Mouse (Mus musculus) C2C12 (cell line): ENCODE results near the gene Nectin1. TPM values are rescaled to one million over a fixed set of nuclear protein-coding genes. Genes with fewer than 3 reads are reported as not detected.

Experiments
- H3K27me3 ChIP-seq: one replicate; pipeline ENCODE4 v1.6.1; 2011; ENCODE audit not compliant: control insufficient read depth, insufficient read depth, insufficient read length
- H3K36me3 ChIP-seq: one replicate; pipeline ENCODE4 v1.6.1; 2011; ENCODE audit not compliant: control insufficient read depth, insufficient read depth
- H3K4me3 ChIP-seq: one replicate; pipeline ENCODE4 v1.5.1; 2011; ENCODE audit warnings: mild to moderate bottlenecking, control low read depth; ENCODE audit not compliant: poor library complexity, insufficient read depth, severe bottlenecking
- H3K79me2 ChIP-seq: one replicate; pipeline ENCODE4 v1.6.1; 2011; ENCODE audit not compliant: control insufficient read depth, insufficient read depth
- H3K79me3 ChIP-seq: one replicate; pipeline ENCODE4 v1.6.1; 2011; ENCODE audit warnings: low read depth, control low read depth
- H3ac ChIP-seq: one replicate; pipeline ENCODE3; 2011; ENCODE audit warnings: low read depth; ENCODE audit not compliant: control insufficient read depth, insufficient read length
- CEBPB ChIP-seq: IDR thresholded peaks from one replicate; pipeline ENCODE4 v1.6.1; 2011; ENCODE audit warnings: low read depth, mild to moderate bottlenecking, control low read depth, moderate library complexity
- CTCF ChIP-seq: IDR thresholded peaks from one replicate; pipeline ENCODE4 v1.5.1; 2011; ENCODE audit not compliant: control insufficient read depth, insufficient read depth, insufficient read length
- FOSL1 ChIP-seq: IDR thresholded peaks from one replicate; pipeline ENCODE4 v1.8.0; 2011; ENCODE audit warnings: mild to moderate bottlenecking, low read length; ENCODE audit not compliant: poor library complexity, insufficient read depth, severe bottlenecking
- MAX ChIP-seq: IDR thresholded peaks from one replicate; pipeline ENCODE4 v1.6.1; 2011; ENCODE audit warnings: mild to moderate bottlenecking, control low read depth
- MYOD1 ChIP-seq: IDR thresholded peaks from one replicate; pipeline ENCODE4 v1.6.1; 2011; ENCODE audit warnings: low read depth; ENCODE audit not compliant: control insufficient read depth, insufficient read length
- MYOG ChIP-seq: IDR thresholded peaks from one replicate; pipeline ENCODE4 v1.6.1; 2011; ENCODE audit not compliant: control insufficient read depth, insufficient read length; ENCODE audit errors: extremely low read depth
- USF1 ChIP-seq: IDR thresholded peaks from one replicate; pipeline ENCODE4 v1.6.1; 2011; ENCODE audit warnings: low read depth, mild to moderate bottlenecking, control low read depth, moderate library complexity
- polyA plus RNA-seq: library from polyadenylated mRNA; unstranded; fragments of >200 nt; fragmentation: generic; extraction: Trizol; gene quantifications from one replicate; pipeline ENCODE4 v1.2.1, GENCODE M21; 2012; ENCODE audit warnings: missing spikeins

Gene Nectin1
- polyA plus RNA-seq, 1 experiment: 3.0 TPM

- Histone ChIP-seq H3ac (no peak overlapping the region), H3K4me3 (no peak overlapping the region), H3K79me3 (no peaks in the 10 kb centered on the region), H3K79me2 (no peaks in the 10 kb centered on the region), H3K27me3 (peaks cover 5% of the 10 kb centered on the region), H3K36me3 (no peaks in the 10 kb centered on the region)
- TF ChIP-seq CEBPB (no peak), CTCF (no peak), MAX (no peak), FOSL1 (no peak), MYOG (no peak), USF1 (no peak), MYOD1 (no peak)
Measured at GRCm38 (mm10) chr9:43734952-43735351, 8.8 kb upstream of the Nectin1 start.

DNA sequence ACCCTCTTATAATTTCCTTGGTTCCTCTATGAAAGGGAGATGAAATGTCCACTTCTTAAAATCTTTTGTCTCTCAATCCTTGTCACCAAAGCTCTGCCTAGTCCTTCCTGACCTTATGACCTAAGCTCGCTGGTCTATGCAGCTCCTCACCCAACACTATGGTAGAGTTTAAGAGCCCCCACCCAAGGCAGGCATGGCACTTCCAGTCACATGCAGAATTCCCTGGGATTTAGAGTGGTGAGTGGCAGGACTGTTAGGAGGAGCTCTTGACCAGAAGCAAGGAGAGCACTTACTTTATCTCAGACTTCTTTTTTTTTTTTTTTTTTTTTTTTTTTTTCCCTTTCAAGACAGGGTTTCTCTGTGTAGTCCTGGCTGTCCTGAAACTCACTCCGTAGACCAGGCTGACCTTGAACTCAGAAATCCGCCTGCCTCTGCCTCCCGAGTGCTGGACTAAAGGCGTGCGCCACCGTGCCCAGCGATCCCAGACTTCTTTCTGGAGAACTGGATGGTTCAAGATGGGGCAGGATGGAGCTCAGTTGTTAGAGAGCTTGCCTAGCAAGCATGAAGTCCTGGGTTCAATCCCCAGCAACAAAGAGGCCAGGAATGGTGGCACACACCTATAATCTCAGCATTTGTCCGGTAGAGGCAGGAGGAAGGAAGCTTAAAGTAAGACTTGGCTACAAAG is 7.6 kb upstream of the Nectin1 start:
- no peak overlapping the region for H3ac ChIP-seq
- TF ChIP-seq MYOD1: no peak
- TF ChIP-seq CTCF: no peak
- no peak for TF ChIP-seq CEBPB
- TF ChIP-seq MAX: no peak
- TF ChIP-seq USF1: no peak
- TF ChIP-seq FOSL1: no peak
- TF ChIP-seq MYOG: no peak

GRCm38 (mm10) chr9:43737331-43737730 is 6.5 kb upstream of the Nectin1 start:
- Histone ChIP-seq H3K79me3 (no peaks in the 10 kb centered on the region), H3K79me2 (no peaks in the 10 kb centered on the region), H3K4me3 (no peak overlapping the region), H3ac (no peak overlapping the region), H3K36me3 (no peaks in the 10 kb centered on the region), H3K27me3 (no peaks in the 10 kb centered on the region)
- TF ChIP-seq MYOG (no peak), MYOD1 (peak; percentile 23)

More for the DNA sequence above, 7.6 kb upstream of the Nectin1 start:
- Histone ChIP-seq H3K36me3 (no peaks in the 10 kb centered on the region), H3K79me2 (no peaks in the 10 kb centered on the region), H3K4me3 (no peak overlapping the region), H3K79me3 (no peaks in the 10 kb centered on the region), H3K27me3 (peaks cover 5% of the 10 kb centered on the region)

DNA sequence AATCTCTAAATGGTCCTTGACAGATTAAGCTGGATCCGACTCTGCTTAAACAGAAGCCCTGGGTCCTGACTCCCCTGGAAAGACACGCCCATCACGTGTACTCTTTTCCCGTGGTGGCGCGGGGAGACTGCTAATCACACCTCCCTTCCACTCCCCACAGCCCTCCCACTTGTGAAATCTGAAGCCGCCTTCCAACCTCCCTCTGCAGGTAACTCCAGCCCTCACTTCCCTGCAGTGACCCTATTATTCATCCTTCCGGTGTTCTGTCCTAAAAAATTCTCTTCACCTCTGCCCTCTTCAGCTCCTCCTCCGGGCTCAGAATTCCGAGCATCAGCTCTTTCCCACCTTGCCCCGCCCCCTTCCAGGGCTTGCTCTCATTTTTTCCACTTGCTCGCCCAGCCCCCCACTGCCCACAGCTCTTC is 5.9 kb upstream of the Nectin1 start:
- no peaks in the 10 kb centered on the region for H3K27me3 ChIP-seq
- no peak for TF ChIP-seq MYOD1
- TF ChIP-seq CTCF: no peak
- TF ChIP-seq FOSL1: no peak
- TF ChIP-seq MYOG: no peak
- TF ChIP-seq MAX: no peak
- H3K79me3 ChIP-seq: no peaks in the 10 kb centered on the region
- no peaks in the 10 kb centered on the region for H3K36me3 ChIP-seq
- H3ac ChIP-seq: no peak overlapping the region
- no peak overlapping the region for H3K4me3 ChIP-seq
- H3K79me2 ChIP-seq: no peaks in the 10 kb centered on the region

GRCm38 (mm10) chr9:43738480-43739084 is 5.2 kb upstream of the Nectin1 start:
- Histone ChIP-seq H3K79me3 (no peaks in the 10 kb centered on the region), H3ac (no peak overlapping the region), H3K27me3 (no peaks in the 10 kb centered on the region), H3K4me3 (no peak overlapping the region), H3K36me3 (no peaks in the 10 kb centered on the region), H3K79me2 (no peaks in the 10 kb centered on the region)
- no peak for TF ChIP-seq FOSL1
- TF ChIP-seq CEBPB: no peak
- no peak for TF ChIP-seq MYOD1
- TF ChIP-seq USF1: no peak
- TF ChIP-seq CTCF: no peak
- no peak for TF ChIP-seq MYOG
